Comparison of ENCODE assay signal across 33 mouse cellular contexts in the genomic region with DNA sequence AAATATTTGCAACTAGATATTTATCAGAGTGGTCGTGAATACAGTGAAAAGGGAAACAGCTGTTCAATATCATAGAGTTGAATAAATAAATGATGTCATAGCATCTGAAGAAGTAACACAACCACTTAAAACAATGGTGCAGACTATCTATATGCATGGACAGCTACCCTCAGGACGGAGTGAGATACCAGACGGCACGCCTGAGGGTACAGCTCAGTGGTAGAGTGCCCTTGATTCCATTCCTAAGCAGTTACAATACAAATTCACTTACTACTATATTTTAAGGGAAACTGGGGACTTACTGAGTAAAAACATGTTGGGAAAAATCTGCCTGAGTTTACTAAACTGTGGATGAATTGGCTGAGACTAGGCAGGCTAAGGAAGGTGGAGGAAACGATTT. TPM values are rescaled to one million over a fixed set of nuclear protein-coding genes. Genes with fewer than 3 reads are reported as not detected.
"Had no signal": no experiment of that assay in that cellular context is flagged by ENCODE, and none has a peak within 500 bp of the region (broad histone marks: within the 10 kb centered on the region; RNA-seq: fewer than 3 reads in every experiment).

No protein-coding gene starts in this region.

- H3K4me1 ChIP-seq: limb, embryonic 10.5 days; limb, embryonic 12.5 days; limb, embryonic 13.5 days; limb, embryonic 15.5 days; liver, embryonic 12.5 days; liver, embryonic 13.5 days; liver, embryonic 15.5 days; lung, embryonic 15.5 days; megakaryocyte, embryonic 14.5 days; midbrain, embryonic 12.5 days; midbrain, embryonic 15.5 days; neural tube, embryonic 12.5 days had no signal

- DNase-seq: left cerebral cortex, postnatal 4 days; liver; liver, embryonic 13.5 days; liver, postnatal 0 days; lung, adult 18-20 months; lung, adult 2 months; lung, embryonic 14.5 days; lung, postnatal 10 days; lung, postnatal 14 days; lung, postnatal 36 days; lung, postnatal 4 days; midbrain, embryonic 14.5 days had no signal

- H3K9me3 ChIP-seq: limb, embryonic 10.5 days; limb, embryonic 12.5 days; limb, embryonic 13.5 days; limb, embryonic 15.5 days; liver, embryonic 12.5 days; liver, embryonic 13.5 days; liver, embryonic 15.5 days; lung, embryonic 15.5 days; megakaryocyte, embryonic 14.5 days; midbrain, embryonic 10.5 days; midbrain, embryonic 12.5 days; midbrain, embryonic 13.5 days; midbrain, embryonic 15.5 days; neural tube, embryonic 12.5 days had no signal

- H3K9ac ChIP-seq: limb, embryonic 12.5 days; limb, embryonic 13.5 days; limb, embryonic 15.5 days; liver, embryonic 12.5 days; liver, embryonic 13.5 days; liver, embryonic 14.5 days; liver, embryonic 15.5 days; liver, postnatal 0 days; lung, embryonic 14.5 days; lung, embryonic 15.5 days; midbrain, embryonic 12.5 days; midbrain, embryonic 13.5 days; midbrain, embryonic 15.5 days; neural tube, embryonic 12.5 days had no signal

- H3K4me3 ChIP-seq: limb, embryonic 10.5 days; limb, embryonic 12.5 days; limb, embryonic 13.5 days; limb, embryonic 15.5 days; liver, embryonic 12.5 days; liver, embryonic 13.5 days; liver, embryonic 15.5 days; lung, embryonic 15.5 days; megakaryocyte, embryonic 14.5 days; midbrain, embryonic 10.5 days; midbrain, embryonic 12.5 days; midbrain, embryonic 13.5 days; midbrain, embryonic 15.5 days; myocyte; neural tube, embryonic 12.5 days had no signal

- H3K36me3 ChIP-seq: limb, embryonic 10.5 days; limb, embryonic 12.5 days; limb, embryonic 13.5 days; limb, embryonic 15.5 days; liver, embryonic 12.5 days; liver, embryonic 13.5 days; liver, embryonic 15.5 days; lung, embryonic 15.5 days; midbrain, embryonic 10.5 days; midbrain, embryonic 12.5 days; midbrain, embryonic 13.5 days; midbrain, embryonic 15.5 days; neural tube, embryonic 12.5 days had no signal

- H3K27me3 ChIP-seq: limb, embryonic 12.5 days; limb, embryonic 13.5 days; limb, embryonic 15.5 days; liver, embryonic 12.5 days; liver, embryonic 13.5 days; liver, embryonic 15.5 days; lung, embryonic 15.5 days; megakaryocyte, embryonic 14.5 days; midbrain, embryonic 12.5 days; midbrain, embryonic 13.5 days; midbrain, embryonic 15.5 days; neural tube, embryonic 12.5 days had no signal

- ATAC-seq: liver, embryonic 12.5 days; liver, postnatal 0 days; midbrain, embryonic 13.5 days; midbrain, embryonic 15.5 days; midbrain, embryonic 16.5 days had no signal

- H3K4me2 ChIP-seq: limb, embryonic 12.5 days; limb, embryonic 13.5 days; limb, embryonic 15.5 days; liver, embryonic 11.5 days; liver, embryonic 12.5 days; liver, embryonic 13.5 days; liver, embryonic 15.5 days; lung, embryonic 14.5 days; lung, embryonic 15.5 days; midbrain, embryonic 11.5 days; midbrain, embryonic 12.5 days; midbrain, embryonic 13.5 days; midbrain, embryonic 15.5 days; neural tube, embryonic 12.5 days had no signal

- H3K27ac ChIP-seq: limb, embryonic 10.5 days; limb, embryonic 12.5 days; limb, embryonic 13.5 days; limb, embryonic 15.5 days; liver, embryonic 12.5 days; liver, embryonic 13.5 days; liver, embryonic 14.5 days; liver, embryonic 15.5 days; lung, embryonic 15.5 days; macrophage; midbrain, embryonic 10.5 days; midbrain, embryonic 12.5 days; midbrain, embryonic 13.5 days; midbrain, embryonic 15.5 days; neural tube, embryonic 12.5 days had no signal

RNA-seq across cellular contexts. Expression of gene Tac1, which starts 43.7 kb away (rescaled TPM):
- polyA plus RNA-seq: liver, adult 2 months; liver, embryonic 14.5 days; liver, embryonic 15.5 days; liver, postnatal 0 days; lung, adult 2 months; lung, embryonic 16.5 days; macrophage had no signal
